In genomic region chr9:23187181-23187580, GRCm38 (mm10) we compare ENCODE assay signal across 17 mouse cellular contexts. TPM values are rescaled to one million over a fixed set of nuclear protein-coding genes. Genes with fewer than 3 reads are reported as not detected.
"Had no signal": no experiment of that assay in that cellular context is flagged by ENCODE, and none has a peak within 500 bp of the region (broad histone marks: within the 10 kb centered on the region; RNA-seq: fewer than 3 reads in every experiment).

No protein-coding gene starts in this region.

- DNase-seq: cerebellum, adult 9-10 months; cerebellum, adult 9-11 months; cerebellum, postnatal 10 days; cerebellum, postnatal 14 days; cerebellum, postnatal 25 days; cerebellum, postnatal 36 days; embryo, embryonic 11 days; forebrain, postnatal 0 days; gastrocnemius, adult 2 months; gastrocnemius, postnatal 10 days; gastrocnemius, postnatal 14 days; gastrocnemius, postnatal 25 days; heart, adult 11 months; heart, adult 18-20 months; heart, adult 2 months had no signal

RNA-seq across cellular contexts. Expression of gene Bmper, which starts 35.7 kb away (rescaled TPM):
- total RNA-seq: common myeloid progenitor, adult 5-6 weeks; granulocyte monocyte progenitor cell, adult 5-6 weeks had no signal
